Mouse (Mus musculus): ENCODE measurements around the gene Smad9. TPM values are rescaled to one million over a fixed set of nuclear protein-coding genes. Genes with fewer than 3 reads are reported as not detected.
A peak's percentile ranks its signal among the peaks of the same experiment; 100 is the strongest.
"Not testable (repeated sequence)": the region's sequence is repeated elsewhere in the genome, so short reads cannot be mapped to it uniquely, and the experiment has no call there.

Smad9 gene
- polyA plus RNA-seq, 1 experiment: not detected

DNA sequence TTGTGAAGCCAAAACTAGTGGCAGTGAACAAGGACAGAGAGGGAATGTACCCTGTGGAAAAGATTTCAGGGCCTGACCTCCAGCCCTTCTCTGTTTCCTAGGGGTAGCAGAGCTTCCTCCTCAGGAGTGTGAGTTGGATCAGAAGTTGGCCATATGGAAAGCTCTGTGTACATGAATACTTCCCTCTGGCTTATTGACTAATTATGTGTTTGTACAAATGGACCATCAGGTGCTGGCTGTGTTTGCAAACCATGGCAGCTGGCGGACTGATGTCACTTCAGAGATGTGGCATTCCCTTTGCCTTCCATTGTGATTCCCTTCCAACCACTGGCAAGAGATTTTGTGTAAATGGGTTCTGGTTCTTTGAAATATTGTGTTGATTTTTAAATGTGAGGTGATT lies 5.9 kb downstream of the Smad9 start:
- no peak overlapping the region for H3K4me3 ChIP-seq (replicated peaks; ENCODE audit: control insufficient read depth, low read depth, low read length)

DNA sequence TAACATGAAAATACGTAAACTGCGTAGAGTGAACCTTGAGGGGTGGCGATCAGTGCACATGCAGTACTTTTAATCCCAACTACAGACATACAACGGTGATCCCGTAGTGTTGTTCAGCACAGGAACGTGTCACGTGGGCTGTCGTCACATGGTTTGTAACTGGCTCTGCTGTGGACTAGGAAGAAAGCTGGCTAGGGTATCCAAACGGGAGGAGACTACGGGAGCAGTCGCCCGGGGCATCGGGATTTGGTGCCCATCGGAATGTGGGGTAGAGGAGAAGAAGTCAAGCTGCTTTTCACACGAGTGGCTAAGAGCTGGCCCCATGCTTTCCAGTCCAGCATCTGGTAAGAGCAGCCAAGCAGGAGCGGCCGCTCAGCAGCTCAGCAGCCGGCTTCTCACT lies 9.0 kb downstream of the Smad9 start:
- no peak overlapping the region for H3K4me3 ChIP-seq (replicated peaks; ENCODE audit: control insufficient read depth, low read depth, low read length)
- 83% methylated on average over 18 of the region's 18 CpGs for WGBS
- no peak for TF ChIP-seq POLR2A (IDR thresholded peaks at IDR 0.05; ENCODE audit: borderline replicate concordance, control insufficient read depth, low read depth, low read length)
- no peak for TF ChIP-seq CTCF (IDR thresholded peaks at IDR 0.05; ENCODE audit: control insufficient read depth, insufficient read depth, low read length)
- no peak overlapping the region for H3K27ac ChIP-seq (ENCODE audit: control insufficient read depth, insufficient read depth, low read depth, low read length, poor library complexity)
- H3K4me1 ChIP-seq (ENCODE audit: control insufficient read depth, insufficient read depth, low read length): no peaks in the 10 kb centered on the region

More for the DNA sequence above, 5.9 kb downstream of the Smad9 start:
- WGBS: 86% methylated on average over 1 of the region's 1 CpGs
- TF ChIP-seq POLR2A (IDR thresholded peaks at IDR 0.05; ENCODE audit: borderline replicate concordance, control insufficient read depth, low read depth, low read length) (no peak), CTCF (IDR thresholded peaks at IDR 0.05; ENCODE audit: control insufficient read depth, insufficient read depth, low read length) (no peak)
- no peaks in the 10 kb centered on the region for H3K4me1 ChIP-seq (ENCODE audit: control insufficient read depth, insufficient read depth, low read length)
- H3K27ac ChIP-seq (ENCODE audit: control insufficient read depth, insufficient read depth, low read depth, low read length, poor library complexity): no peak overlapping the region

DNA sequence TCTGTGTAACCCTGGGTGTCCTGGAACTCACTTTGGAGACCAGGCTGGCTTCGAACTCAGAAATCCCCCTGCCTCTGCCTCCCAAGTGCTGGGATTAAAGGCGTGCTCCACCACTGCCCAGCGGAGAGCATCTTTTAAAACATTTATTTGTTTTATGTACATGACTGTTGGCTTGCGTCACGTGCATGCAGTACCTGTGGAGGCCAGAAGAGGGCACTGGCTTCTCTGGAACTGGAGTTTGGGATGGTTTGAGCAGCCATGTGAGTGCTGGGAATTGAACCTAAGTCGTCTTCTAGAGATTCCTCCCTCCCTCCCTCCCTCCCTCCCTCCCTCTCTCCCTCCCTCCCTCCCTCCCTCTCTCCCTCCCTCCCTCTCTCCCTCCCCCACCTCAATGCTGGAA lies 10.1 kb downstream of the Smad9 start:
- H3K27ac ChIP-seq (ENCODE audit: control insufficient read depth, insufficient read depth, low read depth, low read length, poor library complexity); H3K4me1 ChIP-seq (ENCODE audit: control insufficient read depth, insufficient read depth, low read length); H3K4me3 ChIP-seq (replicated peaks; ENCODE audit: control insufficient read depth, low read depth, low read length): not testable (repeated sequence)
- 86% methylated on average over 6 of the region's 6 CpGs for WGBS
- peak; percentile 48; the same call in 1 of the 2 replicates for TF ChIP-seq CTCF (IDR thresholded peaks at IDR 0.05; ENCODE audit: control insufficient read depth, insufficient read depth, low read length)

DNA sequence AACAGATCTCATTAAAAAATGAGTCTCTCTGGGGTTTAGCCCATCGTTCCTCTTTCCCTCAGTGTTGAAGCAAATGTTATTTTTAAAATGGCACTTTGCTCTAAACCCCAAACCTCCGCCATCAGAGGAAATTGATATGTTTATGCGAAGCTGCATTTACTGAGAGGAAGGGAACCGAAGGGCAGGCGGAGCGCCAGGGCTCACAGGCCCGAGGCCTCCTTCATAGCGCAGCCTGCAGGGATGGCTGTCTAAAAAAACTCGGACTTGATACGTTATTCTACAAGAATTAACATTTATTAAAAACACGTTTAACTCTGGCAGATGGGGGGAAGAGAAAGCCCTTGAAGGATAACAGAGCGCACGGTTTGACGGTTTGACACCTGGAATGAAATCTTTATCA lies 10.7 kb downstream of the Smad9 start:
- H3K4me1 ChIP-seq (ENCODE audit: control insufficient read depth, insufficient read depth, low read length): no peaks in the 10 kb centered on the region
- H3K27ac ChIP-seq (ENCODE audit: control insufficient read depth, insufficient read depth, low read depth, low read length, poor library complexity): no peak overlapping the region
- TF ChIP-seq POLR2A (IDR thresholded peaks at IDR 0.05; ENCODE audit: borderline replicate concordance, control insufficient read depth, low read depth, low read length) (no peak), CTCF (IDR thresholded peaks at IDR 0.05; ENCODE audit: control insufficient read depth, insufficient read depth, low read length) (no peak)
- WGBS: 82% methylated on average over 14 of the region's 14 CpGs
- no peak overlapping the region for H3K4me3 ChIP-seq (replicated peaks; ENCODE audit: control insufficient read depth, low read depth, low read length)

GRCm38 (mm10) chr3:54766811-54767210 lies 11.4 kb downstream of the Smad9 start:
- Histone ChIP-seq H3K27ac (ENCODE audit: control insufficient read depth, insufficient read depth, low read depth, low read length, poor library complexity) (no peak overlapping the region), H3K4me3 (replicated peaks; ENCODE audit: control insufficient read depth, low read depth, low read length) (no peak overlapping the region), H3K4me1 (ENCODE audit: control insufficient read depth, insufficient read depth, low read length) (no peaks in the 10 kb centered on the region)
- 80% methylated on average over 5 of the region's 5 CpGs for whole genome bisulfite sequencing
- TF ChIP-seq CTCF (IDR thresholded peaks at IDR 0.05; ENCODE audit: control insufficient read depth, insufficient read depth, low read length): no peak
- no peak for TF ChIP-seq POLR2A (IDR thresholded peaks at IDR 0.05; ENCODE audit: borderline replicate concordance, control insufficient read depth, low read depth, low read length)

GRCm38 (mm10) chr3:54768592-54768991 lies 13.2 kb downstream of the Smad9 start:
- no peak overlapping the region for H3K4me3 ChIP-seq (replicated peaks; ENCODE audit: control insufficient read depth, low read depth, low read length)
- WGBS: 62% methylated on average over 8 of the region's 8 CpGs

GRCm38 (mm10) chr3:54769349-54770275 lies 14.2 kb downstream of the Smad9 start:
- Histone ChIP-seq H3K27ac (ENCODE audit: control insufficient read depth, insufficient read depth, low read depth, low read length, poor library complexity) (no peak overlapping the region), H3K4me1 (ENCODE audit: control insufficient read depth, insufficient read depth, low read length) (no peaks in the 10 kb centered on the region), H3K4me3 (replicated peaks; ENCODE audit: control insufficient read depth, low read depth, low read length) (no peak overlapping the region)
- WGBS: 75% methylated on average over 17 of the region's 17 CpGs
- TF ChIP-seq CTCF (IDR thresholded peaks at IDR 0.05; ENCODE audit: control insufficient read depth, insufficient read depth, low read length) (no peak), POLR2A (IDR thresholded peaks at IDR 0.05; ENCODE audit: borderline replicate concordance, control insufficient read depth, low read depth, low read length) (no peak)

More at GRCm38 (mm10) chr3:54768592-54768991, 13.2 kb downstream of the Smad9 start:
- no peaks in the 10 kb centered on the region for H3K4me1 ChIP-seq (ENCODE audit: control insufficient read depth, insufficient read depth, low read length)
- no peak overlapping the region for H3K27ac ChIP-seq (ENCODE audit: control insufficient read depth, insufficient read depth, low read depth, low read length, poor library complexity)
- TF ChIP-seq POLR2A (IDR thresholded peaks at IDR 0.05; ENCODE audit: borderline replicate concordance, control insufficient read depth, low read depth, low read length): no peak
- TF ChIP-seq CTCF (IDR thresholded peaks at IDR 0.05; ENCODE audit: control insufficient read depth, insufficient read depth, low read length): no peak

DNA sequence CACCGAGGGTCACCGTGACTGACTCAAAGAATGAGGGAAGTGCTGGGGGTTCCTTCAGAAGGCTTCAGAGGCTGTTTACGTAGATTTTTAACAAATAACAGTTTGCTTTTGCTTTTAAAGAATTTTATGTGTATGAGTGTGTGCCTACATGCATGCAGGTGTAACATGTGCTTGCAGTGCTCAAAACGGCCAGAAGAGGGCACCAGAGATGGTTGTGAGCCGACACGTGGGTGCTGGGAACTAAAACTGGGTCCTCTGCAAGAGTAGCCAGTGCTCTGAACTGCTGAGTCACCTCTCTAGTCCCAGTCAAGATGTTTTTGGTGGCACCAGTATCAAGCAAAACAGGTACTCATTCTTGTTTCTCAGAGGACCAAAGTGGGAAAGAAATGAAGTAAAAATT lies 18.2 kb downstream of the Smad9 start:
- Histone ChIP-seq H3K27ac (ENCODE audit: control insufficient read depth, insufficient read depth, low read depth, low read length, poor library complexity) (no peak overlapping the region), H3K4me1 (ENCODE audit: control insufficient read depth, insufficient read depth, low read length) (no peaks in the 10 kb centered on the region), H3K4me3 (replicated peaks; ENCODE audit: control insufficient read depth, low read depth, low read length) (no peak overlapping the region)
- TF ChIP-seq POLR2A (IDR thresholded peaks at IDR 0.05; ENCODE audit: borderline replicate concordance, control insufficient read depth, low read depth, low read length) (no peak), CTCF (IDR thresholded peaks at IDR 0.05; ENCODE audit: control insufficient read depth, insufficient read depth, low read length) (peak; percentile 26; the same call in 1 of the 2 replicates)
- WGBS: 79% methylated on average over 6 of the region's 6 CpGs
